Mouse (Mus musculus): ENCODE data around the gene Tbxas1. TPM values are rescaled to one million over a fixed set of nuclear protein-coding genes. Genes with fewer than 3 reads are reported as not detected.
A peak's percentile ranks its signal among the peaks of the same experiment; 100 is the strongest.

The Tbxas1 gene
- polyA plus RNA-seq, 3 experiments from 2014 or later = 0.21 to 0.37 (median 0.25) TPM

- ATAC-seq = no peak
These were observed 24.9 kb downstream of the Tbxas1 start for GRCm38 (mm10) chr6:38900073-38900472.

GRCm38 (mm10) chr6:38900479-38901126, 25.4 kb downstream of the Tbxas1 start:
- ATAC-seq = peak; percentile 80

GRCm38 (mm10) chr6:38901152-38901551, 25.9 kb downstream of the Tbxas1 start:
- ATAC-seq = peak; percentile 39

- no peak for ATAC-seq
These were observed 26.4 kb downstream of the Tbxas1 start for GRCm38 (mm10) chr6:38901636-38902035.

GRCm38 (mm10) chr6:38902820-38903439, 27.7 kb downstream of the Tbxas1 start:
- ATAC-seq = no peak

GRCm38 (mm10) chr6:38906005-38906404, 30.8 kb downstream of the Tbxas1 start:
- no peak for ATAC-seq

- ATAC-seq = no peak
These were observed 33.2 kb downstream of the Tbxas1 start for GRCm38 (mm10) chr6:38908401-38908800.

GRCm38 (mm10) chr6:38910828-38911559, 35.8 kb downstream of the Tbxas1 start:
- peak; percentile 74 for ATAC-seq

GRCm38 (mm10) chr6:38912121-38912660, 37.0 kb downstream of the Tbxas1 start:
- no peak for ATAC-seq

GRCm38 (mm10) chr6:38912845-38913244, 37.6 kb downstream of the Tbxas1 start:
- no peak for ATAC-seq

GRCm38 (mm10) chr6:38913386-38914042, 38.3 kb downstream of the Tbxas1 start:
- no peak for ATAC-seq

GRCm38 (mm10) chr6:38914181-38914580, 39.0 kb downstream of the Tbxas1 start:
- no peak for ATAC-seq

GRCm38 (mm10) chr6:38915776-38916175, 40.6 kb downstream of the Tbxas1 start:
- ATAC-seq = no peak

- ATAC-seq = no peak
These were observed 41.4 kb downstream of the Tbxas1 start for GRCm38 (mm10) chr6:38916571-38916970.

- no peak for ATAC-seq
These were observed 42.2 kb downstream of the Tbxas1 start for GRCm38 (mm10) chr6:38917415-38917814.

GRCm38 (mm10) chr6:38918728-38919127, 43.5 kb downstream of the Tbxas1 start:
- ATAC-seq = no peak

- ATAC-seq = no peak
These were observed 44.0 kb downstream of the Tbxas1 start for GRCm38 (mm10) chr6:38919135-38919740.

GRCm38 (mm10) chr6:38920141-38920540, 44.9 kb downstream of the Tbxas1 start:
- ATAC-seq = no peak

- no peak for ATAC-seq
These were observed 46.0 kb downstream of the Tbxas1 start for GRCm38 (mm10) chr6:38921095-38921809.

- ATAC-seq = no peak
These were observed 46.6 kb downstream of the Tbxas1 start for GRCm38 (mm10) chr6:38921810-38922116.

- no peak for ATAC-seq
These were observed 47.3 kb downstream of the Tbxas1 start for GRCm38 (mm10) chr6:38922517-38922916.

- no peak for ATAC-seq
These were observed 48.2 kb downstream of the Tbxas1 start for GRCm38 (mm10) chr6:38923450-38923849.

Data from inflammation-experienced regulatory T-cells, adult 6 months (primary cell).